Mouse (Mus musculus) cerebellum, adult 11 months (tissue): ENCODE results near the gene Acot7.

Source experiments
- DNase-seq: peaks from one replicate; pipeline ENCODE4 v3.0.0; 2022

Gene Acot7

GRCm38 (mm10) chr4:152182205-152182604 lies 4.3 kb downstream of the Acot7 start:
- no peak for DNase-seq

- DNase-seq: peak; percentile 48
These were observed 6.6 kb downstream of the Acot7 start for GRCm38 (mm10) chr4:152184353-152185035.

GRCm38 (mm10) chr4:152185137-152185509 lies 7.2 kb downstream of the Acot7 start:
- DNase-seq: no peak

- no peak for DNase-seq
These were observed 7.7 kb downstream of the Acot7 start for GRCm38 (mm10) chr4:152185510-152186204.

GRCm38 (mm10) chr4:152186205-152187082 lies 8.5 kb downstream of the Acot7 start:
- DNase-seq: no peak

- no peak for DNase-seq
These were observed 9.2 kb downstream of the Acot7 start for GRCm38 (mm10) chr4:152187142-152187541.

- DNase-seq: no peak
These were observed 10.7 kb downstream of the Acot7 start for GRCm38 (mm10) chr4:152188651-152189050.

- no peak for DNase-seq
These were observed 11.1 kb downstream of the Acot7 start for GRCm38 (mm10) chr4:152189071-152189470.

GRCm38 (mm10) chr4:152189691-152190090 lies 11.8 kb downstream of the Acot7 start:
- DNase-seq: no peak

GRCm38 (mm10) chr4:152190096-152190653 lies 12.2 kb downstream of the Acot7 start:
- no peak for DNase-seq

- no peak for DNase-seq
These were observed 12.8 kb downstream of the Acot7 start for GRCm38 (mm10) chr4:152190701-152191100.

- no peak for DNase-seq
These were observed 14.6 kb downstream of the Acot7 start for GRCm38 (mm10) chr4:152192569-152192968.

GRCm38 (mm10) chr4:152194476-152195175 lies 16.7 kb downstream of the Acot7 start:
- no peak for DNase-seq

GRCm38 (mm10) chr4:152196276-152196675 lies 18.3 kb downstream of the Acot7 start:
- DNase-seq: no peak

GRCm38 (mm10) chr4:152197545-152197944 lies 19.6 kb downstream of the Acot7 start:
- no peak for DNase-seq

- no peak for DNase-seq
These were observed 21.7 kb downstream of the Acot7 start for GRCm38 (mm10) chr4:152199617-152200016.

- DNase-seq: no peak
These were observed 23.6 kb downstream of the Acot7 start for GRCm38 (mm10) chr4:152201492-152201891.

GRCm38 (mm10) chr4:152202418-152202817 lies 24.5 kb downstream of the Acot7 start:
- DNase-seq: no peak

GRCm38 (mm10) chr4:152202905-152203304 lies 25.0 kb downstream of the Acot7 start:
- DNase-seq: no peak

- DNase-seq: no peak
These were observed 26.7 kb downstream of the Acot7 start for GRCm38 (mm10) chr4:152204663-152205062.

- no peak for DNase-seq
These were observed 28.3 kb downstream of the Acot7 start for GRCm38 (mm10) chr4:152206199-152206598.

GRCm38 (mm10) chr4:152209623-152210022 lies 31.7 kb downstream of the Acot7 start:
- no peak for DNase-seq

- no peak for DNase-seq
These were observed 34.2 kb downstream of the Acot7 start for GRCm38 (mm10) chr4:152212091-152212505.
